Mouse (Mus musculus) embryonic fibroblast, embryonic 13.5 days (primary cell): Measurements from ENCODE around the gene Slc9a9.

Experiments
- CTCF ChIP-seq: IDR thresholded peaks from 2 replicates; pipeline ENCODE4 v1.5.1; 2011; ENCODE audit warnings: mild to moderate bottlenecking, control low read depth, low read length, moderate library complexity, borderline replicate concordance; ENCODE audit not compliant: insufficient read depth
- POLR2A ChIP-seq: IDR thresholded peaks from 2 replicates; pipeline ENCODE4 v1.6.1; 2011; ENCODE audit warnings: low read depth, mild to moderate bottlenecking, control low read depth, low read length, moderate library complexity

DNA sequence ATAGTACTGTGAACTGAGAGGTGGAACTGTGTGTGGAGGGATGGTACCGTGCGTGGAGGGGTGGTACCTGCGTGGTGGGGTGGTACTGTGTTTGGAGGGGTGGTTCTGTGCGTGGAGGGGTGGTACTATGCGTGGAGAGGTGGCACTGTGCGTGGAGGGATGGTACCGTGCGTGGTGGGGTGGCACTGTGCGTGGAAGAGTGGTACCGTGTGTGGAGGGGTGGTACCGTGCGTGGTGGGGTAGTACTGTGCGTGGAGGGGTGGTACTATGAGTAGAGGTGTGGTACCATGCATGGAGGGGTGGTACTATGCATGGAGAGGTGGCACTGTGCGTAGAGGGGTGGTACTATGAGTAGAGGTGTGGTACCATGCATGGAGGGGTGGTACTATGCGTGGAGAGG lies 167.7 kb downstream of the Slc9a9 start:
- TF ChIP-seq CTCF (no peak), POLR2A (no peak)
